ENCODE assay signal across 9 mouse cellular contexts in the genomic region with DNA sequence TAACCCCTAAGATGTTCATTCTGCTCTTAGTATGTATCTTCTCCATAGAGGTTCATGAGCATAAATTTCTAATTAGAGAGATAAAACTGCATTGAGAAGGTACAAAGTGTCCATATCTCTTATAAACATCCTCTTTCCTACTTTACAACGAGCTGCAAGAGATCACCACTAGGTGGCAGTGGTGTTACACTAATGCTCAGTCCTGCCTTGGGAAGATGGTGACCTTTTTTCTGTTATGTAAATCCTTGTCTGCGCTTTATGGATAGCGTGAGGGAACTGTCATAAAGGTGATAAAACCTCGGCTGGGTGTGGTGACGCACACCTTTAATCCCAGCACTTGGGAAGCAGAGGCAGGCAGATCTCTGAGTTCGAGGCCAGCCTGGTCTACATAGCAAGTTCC.
A peak's percentile ranks its signal among the peaks of the same experiment; 100 is the strongest.
DNase-seq lines count a peak whose midpoint lies in the region; ATAC-seq lines count a peak whose summit lies in the region.
"Had no signal": no experiment of that assay in that cellular context is flagged by ENCODE, and none has a peak within 500 bp of the region (broad histone marks: within the 10 kb centered on the region; RNA-seq: fewer than 3 reads in every experiment).

No protein-coding gene starts in this region.

- H3K36me3 ChIP-seq in limb, embryonic 13.5 days, result no peaks in the 10 kb centered on the region
- no peaks in the 10 kb centered on the region for H3K36me3 ChIP-seq in stomach, embryonic 14.5 days (ENCODE audit: control insufficient read depth, insufficient read depth, low read length)
- H3K36me3 ChIP-seq: embryonic facial prominence, embryonic 15.5 days had no signal

- no peak overlapping the region for H3K9ac ChIP-seq in limb, embryonic 13.5 days
- no peak overlapping the region for H3K9ac ChIP-seq in stomach, embryonic 14.5 days (replicated peaks; ENCODE audit: low read depth, low read length)
- H3K9ac ChIP-seq: embryonic facial prominence, embryonic 15.5 days had no signal

- 23% methylated on average over 6 of the region's 6 CpGs for WGBS in limb, embryonic 13.5 days
- 19% methylated on average over 6 of the region's 6 CpGs for WGBS in stomach, embryonic 14.5 days

- no peak overlapping the region for H3K4me3 ChIP-seq in limb, embryonic 13.5 days
- no peak overlapping the region for H3K4me3 ChIP-seq in stomach, embryonic 14.5 days (ENCODE audit: low read depth, low read length)
- H3K4me3 ChIP-seq: embryonic facial prominence, embryonic 15.5 days had no signal

- H3K4me2 ChIP-seq in limb, embryonic 13.5 days (replicated peaks), result no peak overlapping the region
- H3K4me2 ChIP-seq in stomach, embryonic 14.5 days (replicated peaks; ENCODE audit: low read depth, low read length), result no peak overlapping the region
- H3K4me2 ChIP-seq: embryonic facial prominence, embryonic 15.5 days had no signal

- no peaks in the 10 kb centered on the region for H3K27me3 ChIP-seq in limb, embryonic 13.5 days
- H3K27me3 ChIP-seq in stomach, embryonic 14.5 days (ENCODE audit: control insufficient read depth, insufficient read depth, low read length), result no peaks in the 10 kb centered on the region
- H3K27me3 ChIP-seq: embryonic facial prominence, embryonic 15.5 days had no signal

- H3K27ac ChIP-seq in limb, embryonic 13.5 days, result no peak overlapping the region
- no peak overlapping the region for H3K27ac ChIP-seq in stomach, embryonic 14.5 days (ENCODE audit: low read length)
- H3K27ac ChIP-seq: embryonic facial prominence, embryonic 15.5 days had no signal

- peak; percentile 87 for ATAC-seq in activated CD4-positive, CD25-positive, alpha-beta regulatory T cell, adult 4 months
- peak; percentile 84 for ATAC-seq in common myeloid progenitor, adult 5-6 weeks (replicated peaks; ENCODE audit: low read depth, poor library complexity, severe bottlenecking)
- ATAC-seq in limb, embryonic 13.5 days (ENCODE audit: low FRiP score, low read depth), result peak; percentile 19; the same call in 1 of the 2 replicates
- ATAC-seq in stomach, embryonic 14.5 days (ENCODE audit: insufficient number of reproducible peaks, insufficient read depth, low FRiP score, low read depth), result peak; percentile 49; the same call in 1 of the 2 replicates

- peak; percentile 90 for DNase-seq in 3T3-L1 (ENCODE audit: low read depth, low spot score)
- DNase-seq in gastrocnemius, postnatal 25 days, result peak; percentile 40
- peak; percentile 87 for DNase-seq in kidney, adult 9 months
- peak; percentile 70 to 76 for DNase-seq in natural killer cell, adult 2 months (ENCODE audit: low spot score in 2 of 2)

- no peaks in the 10 kb centered on the region for H3K4me1 ChIP-seq in limb, embryonic 13.5 days
- H3K4me1 ChIP-seq in stomach, embryonic 14.5 days (ENCODE audit: control insufficient read depth, insufficient read depth, low read length), result no peaks in the 10 kb centered on the region
- H3K4me1 ChIP-seq: embryonic facial prominence, embryonic 15.5 days had no signal

- no peaks in the 10 kb centered on the region for H3K9me3 ChIP-seq in limb, embryonic 13.5 days
- H3K9me3 ChIP-seq in stomach, embryonic 14.5 days (ENCODE audit: control insufficient read depth, low read depth, low read length), result no peaks in the 10 kb centered on the region
- H3K9me3 ChIP-seq: embryonic facial prominence, embryonic 15.5 days had no signal

Comparison
In these comparisons a context has a peak if more than half of its experiments do, and no peak if none do; other contexts are left out.
1. DNase-seq: peak in every context shown above with its lines; median percentile 90 in 3T3-L1; 87 in kidney, adult 9 months; 73 in natural killer cell, adult 2 months; 40 in gastrocnemius, postnatal 25 days.
2. ATAC-seq: peak in every context shown above with its lines; median percentile 87 in activated CD4-positive, CD25-positive, alpha-beta regulatory T cell, adult 4 months; 84 in common myeloid progenitor, adult 5-6 weeks; 49 in stomach, embryonic 14.5 days; 19 in limb, embryonic 13.5 days.